Mouse (Mus musculus) granulocyte monocyte progenitor cell, adult 5-6 weeks (primary cell): Measurements from ENCODE around the gene Zpr1. TPM values are rescaled to one million over a fixed set of nuclear protein-coding genes. Genes with fewer than 3 reads are reported as not detected.

ENCODE experiments used
- ATAC-seq: replicated peaks from 2 replicates; pipeline ENCODE4 v1.8.0; 2016; ENCODE audit warnings: mild to moderate bottlenecking, moderate TSS enrichment, inconsistent platforms; ENCODE audit not compliant: poor library complexity, severe bottlenecking
- total RNA-seq, 2 experiments: library from RNA; stranded (forward) in 1 of 2; stranded (reverse) in 1 of 2; fragments of 200-712, 200-1000 nt in 1 of 2; fragments of >200 nt in 1 of 2; fragmentation: Nextera tagmentation in 1 of 2; gene quantifications; 2 replicates each; pipeline ENCODE4 v1.2.3; 2014 to 2017

The Zpr1 gene
- total RNA-seq, 2 experiments from 2014 or later, result 28.1 to 36.1 TPM

GRCm38 (mm10) chr9:46327706-46328571 lies 55.1 kb downstream of the Zpr1 start:
- ATAC-seq, result no peak

- no peak for ATAC-seq
These were observed 55.8 kb downstream of the Zpr1 start for GRCm38 (mm10) chr9:46328572-46329249.

GRCm38 (mm10) chr9:46329250-46329648 lies 56.4 kb downstream of the Zpr1 start:
- peak; percentile 44; the same call in 1 of the 2 replicates for ATAC-seq

- no peak for ATAC-seq
These were observed 57.1 kb downstream of the Zpr1 start for GRCm38 (mm10) chr9:46329801-46330585.

GRCm38 (mm10) chr9:46330586-46330895 lies 57.7 kb downstream of the Zpr1 start:
- no peak for ATAC-seq

- ATAC-seq, result no peak
These were observed 58.4 kb downstream of the Zpr1 start for GRCm38 (mm10) chr9:46331301-46331700.

Other genes with a start within 250 kb of the Zpr1 start
- gene Apoa1, start 44.5 kb upstream of the Zpr1 start, total RNA-seq (2014; fragmentation: Nextera tagmentation), result not detected in 2 replicates
- gene Apoa1, start 44.5 kb upstream of the Zpr1 start, total RNA-seq (2017), result not detected in 2 replicates
- gene Apoc3, start 37.4 kb upstream of the Zpr1 start, total RNA-seq (2014; fragmentation: Nextera tagmentation), result not detected in 2 replicates
- not detected in 2 replicates for gene Apoc3, start 37.4 kb upstream of the Zpr1 start, total RNA-seq (2017)
- gene Apoa4, start 32.4 kb upstream of the Zpr1 start, total RNA-seq (2014; fragmentation: Nextera tagmentation), result not detected in 2 replicates
- not detected in 2 replicates for gene Apoa4, start 32.4 kb upstream of the Zpr1 start, total RNA-seq (2017)
- not detected in 2 replicates for gene Apoa5, start 4.4 kb upstream of the Zpr1 start, total RNA-seq (2014; fragmentation: Nextera tagmentation)
- gene Apoa5, start 4.4 kb upstream of the Zpr1 start, total RNA-seq (2017), result not detected in 2 replicates
- gene Bud13, start 9.9 kb downstream of the Zpr1 start, total RNA-seq (2014; fragmentation: Nextera tagmentation), result 22.3 and 28.0 TPM in 2 replicates
- gene Bud13, start 9.9 kb downstream of the Zpr1 start, total RNA-seq (2017), result 15.6 and 16.2 TPM in 2 replicates
- not detected in 2 replicates for gene 4931429L15Rik, start 46.9 kb downstream of the Zpr1 start, total RNA-seq (2014; fragmentation: Nextera tagmentation)
- gene 4931429L15Rik, start 46.9 kb downstream of the Zpr1 start, total RNA-seq (2017), result not detected in 2 replicates